Mouse (Mus musculus) T-cell, adult 2 months (primary cell): Measurements from ENCODE around the gene Akap6.
"Not testable (repeated sequence)": the region's sequence is repeated elsewhere in the genome, so short reads cannot be mapped to it uniquely, and the experiment has no call there.

ENCODE experiments used
- DNase-seq: peaks from one replicate; pipeline ENCODE4 v3.0.0; 2022; ENCODE audit warnings: low spot score

The Akap6 gene

DNA sequence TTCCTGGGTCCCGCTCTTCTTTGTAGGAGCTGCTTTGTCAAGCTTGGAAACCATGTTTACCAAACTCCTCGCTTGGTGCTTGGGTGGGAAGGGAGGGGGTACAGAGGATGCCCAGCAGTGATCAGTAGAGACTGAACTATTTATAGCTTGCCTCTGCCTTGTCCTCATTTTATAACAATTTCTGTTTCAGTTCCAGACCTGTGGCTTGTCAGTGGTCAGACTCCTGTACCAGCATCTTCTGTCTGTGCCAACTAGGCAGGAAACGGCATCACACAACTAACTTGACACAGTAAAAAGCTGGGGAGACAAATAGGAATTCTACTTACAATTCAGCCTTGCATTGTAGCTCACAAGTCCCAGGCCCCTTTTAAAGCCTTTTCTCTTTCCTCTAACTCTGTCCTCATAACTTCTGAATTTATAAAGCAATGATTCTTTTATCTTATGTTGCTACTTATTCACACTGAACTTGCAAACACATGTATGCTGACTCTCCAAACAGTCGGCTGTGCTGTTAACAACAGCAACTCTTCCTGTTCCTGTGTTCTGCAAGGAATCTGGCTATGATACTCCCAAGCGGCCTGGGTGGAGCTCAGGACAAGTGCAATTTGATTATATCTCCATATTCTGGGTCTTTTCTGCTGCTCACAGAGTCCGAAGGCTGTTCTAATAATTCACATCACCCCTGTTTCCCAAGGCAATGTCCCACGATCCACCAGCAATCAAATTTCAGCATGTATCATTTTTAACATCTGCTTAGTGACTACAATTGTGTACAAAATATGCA lies 12.9 kb downstream of the Akap6 start:
- no peak for DNase-seq

DNA sequence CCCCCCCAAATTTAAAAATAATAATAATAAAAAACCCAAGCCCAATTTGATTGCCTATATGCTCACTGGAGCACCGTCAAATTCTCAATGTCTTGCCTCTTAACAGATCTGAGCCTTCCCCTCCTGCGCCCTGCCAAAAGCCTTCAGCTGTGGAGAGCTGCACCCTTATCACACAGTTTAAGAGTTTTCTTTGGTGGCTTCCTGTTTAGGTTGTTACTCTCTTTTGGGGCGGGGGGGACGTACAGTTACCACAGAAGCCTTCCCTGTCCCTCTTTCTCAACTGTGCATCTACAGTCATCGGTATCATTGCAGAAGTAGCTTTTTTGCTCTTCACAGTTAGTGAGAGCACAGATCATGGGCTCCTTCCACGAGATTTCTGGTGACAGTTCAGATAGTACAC lies 19.2 kb downstream of the Akap6 start:
- DNase-seq = no peak

DNA sequence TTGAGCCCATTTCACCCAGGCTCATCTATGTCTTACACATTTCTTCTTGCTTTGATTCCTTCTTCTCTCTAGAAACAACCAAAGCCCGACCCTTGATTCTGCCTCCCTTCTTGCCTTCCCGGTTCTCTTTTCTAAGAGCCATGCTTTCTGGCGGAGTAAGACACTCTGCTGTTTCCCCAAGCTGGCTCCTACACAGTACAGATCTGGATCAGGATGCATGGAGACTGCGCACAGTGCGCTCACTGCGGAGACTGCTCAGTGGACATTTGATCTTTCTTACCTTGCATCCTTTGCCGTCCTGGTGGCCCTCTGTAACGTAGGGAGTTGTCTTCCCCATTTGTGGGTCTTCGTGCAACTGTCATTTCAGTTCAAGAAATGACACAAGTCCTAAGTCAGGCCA lies 20.0 kb downstream of the Akap6 start:
- no peak for DNase-seq

DNA sequence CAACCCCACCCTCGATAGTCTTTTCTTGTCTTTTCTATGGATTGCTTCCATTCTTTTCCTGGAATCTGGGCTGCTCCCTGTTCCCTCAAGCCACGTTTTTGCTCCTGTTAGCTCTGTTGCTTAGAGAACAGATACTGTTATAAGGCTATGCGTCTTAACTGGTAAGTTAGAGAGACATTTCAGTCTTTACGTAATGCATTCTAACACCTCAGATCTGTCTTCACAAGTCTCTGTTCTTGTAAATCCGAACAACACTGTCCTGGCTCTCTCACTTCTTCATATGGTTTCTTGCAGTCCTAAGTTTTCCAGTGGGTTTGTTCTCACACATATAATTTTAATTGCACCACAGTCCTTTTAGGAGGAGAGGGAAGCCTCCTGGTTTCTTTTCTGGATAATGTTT lies 20.5 kb downstream of the Akap6 start:
- DNase-seq = no peak

DNA sequence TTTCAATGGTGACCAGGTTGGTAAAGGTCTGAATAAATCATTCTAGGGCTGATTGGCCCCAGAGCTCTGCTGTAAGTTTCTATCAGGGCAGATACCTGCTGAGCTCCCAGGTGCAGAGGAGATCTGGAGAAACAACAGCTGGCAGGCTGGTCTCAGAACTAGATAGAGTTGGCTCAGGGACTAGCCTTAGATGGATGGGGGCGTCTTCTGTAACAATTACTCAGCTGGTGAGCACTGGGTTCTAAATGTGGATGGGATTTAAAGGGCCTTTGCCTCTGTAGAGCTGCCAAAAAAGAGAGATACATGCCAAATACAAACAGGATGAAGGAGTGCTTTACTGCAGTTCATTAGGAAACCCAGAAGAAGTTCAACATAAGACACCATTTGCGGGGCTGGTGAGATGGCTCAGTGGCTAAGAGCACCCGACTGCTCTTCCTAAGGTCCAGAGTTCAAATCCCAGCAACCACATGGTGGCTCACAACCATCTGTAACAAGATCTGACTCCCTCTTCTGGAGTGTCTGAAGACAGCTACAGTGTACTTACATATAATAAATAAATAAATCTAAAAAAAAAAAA lies 24.9 kb downstream of the Akap6 start:
- not testable (repeated sequence) for DNase-seq

DNA sequence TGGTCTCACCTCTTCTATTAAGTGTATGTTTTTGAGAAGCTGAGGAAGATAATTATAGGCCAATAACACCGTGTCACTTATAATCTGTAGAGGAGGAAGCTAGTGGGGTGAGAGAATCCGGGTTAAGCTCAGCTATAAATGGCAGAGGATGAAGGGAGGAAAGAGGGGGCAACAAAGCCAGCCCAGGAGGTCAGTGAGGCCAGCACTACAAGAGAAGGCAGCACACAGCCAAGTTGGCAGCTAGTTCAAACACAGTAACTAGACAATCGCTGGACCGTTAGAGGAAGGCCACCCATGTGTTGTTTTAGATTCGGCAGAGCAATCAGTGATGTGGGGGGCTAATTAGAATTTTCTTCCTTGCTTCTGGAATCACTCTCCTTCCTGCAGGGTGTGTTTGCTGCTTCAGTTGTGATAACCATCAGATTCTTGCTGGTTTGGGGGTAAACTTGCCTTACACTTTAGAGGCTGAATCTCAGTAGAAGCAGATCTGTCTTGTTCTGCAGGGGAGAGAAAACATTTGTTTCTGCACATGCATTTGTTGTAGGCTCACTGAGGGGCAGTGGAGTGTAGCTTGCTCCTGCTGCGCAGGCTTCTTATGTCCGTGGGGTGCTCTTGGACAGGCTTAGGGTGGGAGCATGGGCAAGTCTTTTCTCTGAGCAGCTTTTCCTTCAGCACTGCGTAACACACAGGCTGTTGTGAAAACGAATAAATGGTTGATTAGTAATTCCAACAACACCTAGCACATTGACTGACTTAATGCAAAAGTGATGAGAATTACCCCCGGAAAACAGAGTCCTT lies 27.4 kb downstream of the Akap6 start:
- no peak for DNase-seq

DNA sequence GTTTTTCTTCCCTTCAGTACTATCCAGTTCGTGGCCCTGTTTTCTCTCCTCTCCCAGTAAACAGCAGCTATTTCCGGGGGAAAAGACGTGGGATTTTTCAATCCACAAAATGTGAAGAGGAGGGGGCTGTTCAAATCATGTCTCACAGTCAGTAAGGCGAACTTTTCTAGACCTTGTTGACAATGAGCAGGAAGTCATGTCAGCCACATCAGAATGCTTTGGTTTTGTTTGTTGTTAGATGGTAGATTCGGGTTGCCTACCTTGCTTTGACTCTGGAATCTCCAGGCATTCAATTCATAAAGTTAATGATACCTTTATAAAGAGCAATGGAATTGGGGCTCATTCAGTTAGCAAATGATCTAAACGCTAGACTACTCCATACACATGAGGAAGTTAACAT lies 30.2 kb downstream of the Akap6 start:
- peak; percentile 22 for DNase-seq

DNA sequence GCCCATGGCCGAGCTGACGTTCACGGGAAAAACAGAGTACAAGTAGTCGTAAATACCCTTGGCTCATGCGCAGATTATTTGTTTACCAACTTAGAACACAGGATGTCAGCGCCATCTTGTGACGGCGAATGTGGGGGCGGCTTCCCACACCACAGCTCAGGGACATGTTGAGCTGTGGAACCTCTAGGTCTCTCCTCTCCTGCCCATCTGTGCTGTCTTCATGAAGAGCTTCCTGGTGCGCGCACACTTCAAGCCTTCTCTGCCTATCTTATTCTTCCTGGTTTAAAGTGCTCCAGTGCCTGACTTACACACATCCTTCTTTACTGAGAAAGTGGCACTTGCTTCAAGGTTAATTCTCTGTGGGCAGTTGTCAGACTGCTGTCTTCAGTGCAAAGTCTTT lies 36.0 kb downstream of the Akap6 start:
- DNase-seq = peak; percentile 12

DNA sequence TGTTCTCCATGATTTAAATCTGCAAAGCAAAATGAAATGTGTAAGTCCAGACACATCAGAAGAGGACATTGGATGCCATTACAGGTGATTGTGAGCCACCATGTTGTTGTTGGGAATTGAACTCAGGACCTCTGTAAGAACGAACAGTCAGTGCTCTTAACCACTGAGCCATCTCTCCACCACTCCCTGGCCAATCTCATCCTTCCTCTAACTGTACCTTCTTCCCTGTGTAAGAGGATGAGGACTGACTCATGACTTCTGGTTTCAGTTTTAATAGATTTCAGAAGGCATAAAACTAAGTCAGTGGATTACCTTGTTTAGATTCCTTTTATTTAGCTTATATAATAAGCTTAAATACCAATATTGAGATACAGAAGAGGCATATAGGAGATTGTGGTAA lies 38.0 kb downstream of the Akap6 start:
- DNase-seq = no peak

DNA sequence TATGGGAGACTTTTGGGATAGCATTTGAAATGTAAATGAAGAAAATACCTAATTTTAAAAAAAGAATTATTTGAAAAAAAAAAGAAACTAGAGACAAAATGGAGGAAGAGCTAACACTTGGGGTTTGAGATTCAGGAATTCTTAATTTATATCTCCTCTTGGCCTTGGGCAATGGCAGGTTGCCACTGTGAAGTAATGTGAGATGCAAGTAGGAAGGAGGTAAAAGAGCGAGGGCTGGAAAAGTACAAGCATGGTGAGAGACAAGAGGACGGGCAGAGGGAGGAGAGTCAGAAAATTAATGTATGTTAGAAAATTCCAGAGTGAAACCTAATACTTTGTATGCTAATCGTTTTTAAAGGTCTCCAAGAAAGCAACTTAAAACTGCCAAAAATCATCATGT lies 40.1 kb downstream of the Akap6 start:
- DNase-seq = no peak

DNA sequence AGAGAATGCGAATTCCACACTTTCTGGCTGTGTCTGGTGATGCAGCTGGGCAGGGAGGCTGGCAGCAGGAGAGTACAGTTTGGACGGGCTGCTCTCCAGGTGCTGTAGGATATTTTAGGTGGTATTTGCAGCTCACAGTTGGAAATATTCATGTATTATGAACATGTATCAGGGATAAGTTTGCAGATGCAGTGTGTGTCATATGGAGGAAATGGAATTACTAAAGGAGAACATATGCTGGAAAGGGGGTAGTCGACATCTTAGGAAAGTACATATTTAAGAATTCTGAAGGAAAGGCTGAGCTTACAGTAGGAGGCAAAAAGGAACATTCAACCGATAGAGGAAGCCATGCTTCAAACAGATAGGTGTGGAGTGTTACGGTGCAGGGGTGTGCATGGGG lies 42.6 kb downstream of the Akap6 start:
- DNase-seq = no peak

DNA sequence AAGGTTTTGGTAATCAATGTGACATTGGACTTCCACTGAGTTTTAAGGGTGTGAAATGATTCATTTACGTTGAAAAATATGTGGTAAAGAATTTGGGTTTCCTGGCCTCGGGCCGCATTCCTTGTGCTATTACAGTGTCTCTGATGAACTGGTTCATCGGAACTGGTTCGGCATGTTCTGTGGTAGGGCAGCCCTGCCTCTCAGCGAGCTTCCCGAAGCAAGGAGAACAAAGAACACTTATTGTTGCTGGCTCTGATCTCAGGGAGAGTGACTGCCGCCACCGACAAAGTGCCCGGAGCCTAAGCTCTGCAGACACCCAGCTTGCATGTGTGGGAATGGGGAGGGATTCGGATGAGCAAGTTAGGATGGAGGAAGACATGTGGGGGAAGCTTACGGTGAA lies 50.8 kb downstream of the Akap6 start:
- no peak for DNase-seq

DNA sequence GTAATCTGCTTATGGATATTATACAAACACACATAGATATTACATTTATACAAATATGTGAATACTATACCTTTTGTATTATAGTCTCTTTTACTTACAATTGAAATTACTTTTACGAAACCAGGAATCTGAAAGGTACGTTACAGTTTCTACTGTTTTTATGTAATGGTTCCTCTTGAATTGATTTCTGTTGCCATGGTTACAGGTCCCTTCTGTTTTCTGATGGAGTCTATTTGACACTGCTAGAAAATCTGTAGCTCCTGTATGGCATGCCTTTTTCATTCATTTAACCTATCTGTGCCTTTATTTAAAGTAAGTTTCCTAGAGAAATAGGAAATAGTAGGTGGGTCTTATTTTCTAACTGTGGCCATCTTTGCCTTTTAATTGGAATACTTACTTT lies 56.5 kb downstream of the Akap6 start:
- DNase-seq = no peak

DNA sequence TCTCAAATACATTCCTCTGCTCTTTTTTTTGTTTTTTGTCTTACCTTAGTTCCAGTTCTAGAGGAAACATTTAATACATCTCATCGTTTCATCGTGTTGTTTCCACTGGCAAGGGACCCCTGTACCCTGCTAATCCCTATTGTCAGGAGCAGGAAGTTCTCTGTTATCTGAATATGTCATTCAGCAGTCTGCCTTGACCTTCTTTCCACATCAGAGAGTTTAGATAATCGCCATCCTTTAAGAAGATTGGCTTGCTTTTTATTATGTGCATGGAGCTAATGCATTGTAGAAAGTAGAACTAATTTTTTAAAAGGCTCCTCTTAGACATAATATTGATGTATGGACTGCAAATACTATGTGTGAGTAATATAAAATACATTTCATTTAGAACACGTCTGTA lies 58.7 kb downstream of the Akap6 start:
- DNase-seq = no peak

DNA sequence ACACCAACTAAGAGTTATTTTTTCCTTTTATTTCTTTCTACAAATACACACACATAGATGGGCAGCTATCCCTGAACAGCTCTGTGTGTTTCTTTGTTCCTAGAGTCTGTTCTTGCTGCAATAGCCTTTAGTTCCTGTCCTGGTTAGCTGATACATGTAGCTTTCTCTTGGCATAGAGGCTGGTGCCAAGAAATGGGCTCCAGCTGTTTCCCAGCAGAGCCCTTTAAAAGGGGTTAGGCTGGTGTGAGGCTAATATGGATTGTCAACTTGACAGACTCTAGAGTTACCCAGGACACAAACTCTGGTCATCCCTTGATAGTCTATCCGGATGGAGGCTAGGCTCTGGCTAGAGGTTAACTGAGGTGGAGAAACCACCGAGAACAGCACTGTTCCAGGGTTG lies 64.9 kb downstream of the Akap6 start:
- DNase-seq = no peak

DNA sequence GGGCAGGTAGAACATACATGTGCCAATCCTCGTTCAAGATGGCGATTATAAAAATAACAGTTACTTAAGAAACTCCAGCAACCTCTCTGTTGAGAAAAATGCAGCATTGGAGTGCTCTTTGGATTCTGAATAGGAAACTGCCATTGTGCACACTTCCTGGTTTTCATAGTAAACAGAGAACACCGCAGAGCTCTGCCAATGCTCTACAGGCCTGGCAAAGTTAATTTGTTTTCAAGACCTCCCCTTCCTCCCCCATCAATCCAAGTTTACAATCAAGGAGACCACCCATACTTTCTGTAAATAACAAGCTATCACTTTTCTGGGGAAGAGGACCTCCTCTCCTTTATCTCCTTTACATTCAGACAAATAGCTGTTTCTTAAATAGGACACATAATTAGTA lies 65.6 kb downstream of the Akap6 start:
- no peak for DNase-seq

DNA sequence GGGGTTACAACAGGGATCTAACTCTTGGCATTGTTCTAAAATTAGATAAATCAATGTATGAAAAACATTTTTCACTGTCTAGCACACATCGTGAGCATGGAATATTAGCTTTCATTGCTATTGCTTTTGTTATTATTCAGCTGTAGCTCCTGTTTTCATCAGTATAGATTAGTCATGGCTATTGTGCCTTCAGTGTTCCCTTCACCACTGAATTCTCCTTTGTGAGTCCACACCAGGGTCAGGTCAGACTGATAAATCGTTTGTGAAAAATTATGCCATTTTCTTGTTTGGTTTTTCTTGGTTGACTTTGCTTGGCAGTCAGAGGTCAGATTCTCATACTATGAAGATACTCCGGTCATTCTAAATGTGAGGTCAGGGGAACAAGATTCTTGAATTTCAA lies 70.4 kb downstream of the Akap6 start:
- DNase-seq = no peak

DNA sequence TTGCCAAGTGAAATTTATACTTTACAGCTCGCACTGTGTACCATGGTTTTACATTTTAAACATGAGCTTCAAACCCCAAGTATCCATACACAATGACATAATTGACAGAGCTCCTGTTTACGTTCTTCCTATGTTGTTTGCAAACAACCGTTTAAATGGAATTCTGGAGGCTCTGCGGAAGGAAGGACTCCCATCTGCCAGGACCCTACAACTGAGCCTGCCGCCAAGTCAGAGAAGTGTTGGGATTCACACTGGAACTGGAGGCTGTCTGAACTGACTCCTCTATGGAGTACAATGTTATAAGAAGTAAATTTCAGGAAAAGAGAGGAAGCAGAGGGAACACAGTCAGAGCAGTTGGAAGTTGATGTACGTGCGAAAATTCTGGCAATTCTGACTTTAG lies 72.7 kb downstream of the Akap6 start:
- DNase-seq = no peak

DNA sequence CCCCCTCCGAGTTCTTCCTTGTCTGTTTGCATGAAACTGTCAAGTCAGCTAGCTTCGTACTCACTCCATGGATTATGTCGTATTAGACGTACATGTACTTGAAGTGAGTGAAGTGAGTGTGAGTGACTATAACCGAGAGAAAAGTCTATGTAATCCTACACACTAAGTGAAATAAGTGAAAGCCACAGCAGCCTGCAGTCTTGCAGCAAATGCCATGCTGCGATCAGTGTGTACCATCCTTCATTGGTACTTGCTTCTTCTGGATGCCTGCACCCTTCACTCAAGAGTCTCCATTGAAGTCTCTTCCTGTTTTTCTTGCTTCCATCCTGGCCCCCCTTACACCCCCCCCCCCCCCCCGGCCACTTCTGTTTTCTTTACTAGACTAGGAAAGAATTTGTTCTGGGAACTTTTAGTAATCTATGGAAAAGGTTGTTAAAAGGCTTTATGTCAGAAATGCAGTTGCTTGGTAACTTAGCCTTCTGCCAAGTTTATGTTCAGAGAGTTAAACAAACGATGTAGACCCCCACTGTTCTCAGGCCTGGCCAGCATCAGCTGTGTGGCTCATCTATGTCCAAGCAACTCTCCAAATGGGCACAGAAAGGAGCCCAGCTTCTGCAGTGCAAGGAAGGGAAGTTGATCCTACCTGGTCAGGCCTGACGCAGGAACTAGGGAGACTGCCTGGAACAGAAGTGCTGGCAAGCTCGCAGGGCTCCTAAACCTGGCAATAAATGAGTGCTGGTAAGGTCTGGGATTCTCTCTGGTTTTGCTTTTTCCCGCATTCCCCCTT lies 73.5 kb downstream of the Akap6 start:
- no peak for DNase-seq

DNA sequence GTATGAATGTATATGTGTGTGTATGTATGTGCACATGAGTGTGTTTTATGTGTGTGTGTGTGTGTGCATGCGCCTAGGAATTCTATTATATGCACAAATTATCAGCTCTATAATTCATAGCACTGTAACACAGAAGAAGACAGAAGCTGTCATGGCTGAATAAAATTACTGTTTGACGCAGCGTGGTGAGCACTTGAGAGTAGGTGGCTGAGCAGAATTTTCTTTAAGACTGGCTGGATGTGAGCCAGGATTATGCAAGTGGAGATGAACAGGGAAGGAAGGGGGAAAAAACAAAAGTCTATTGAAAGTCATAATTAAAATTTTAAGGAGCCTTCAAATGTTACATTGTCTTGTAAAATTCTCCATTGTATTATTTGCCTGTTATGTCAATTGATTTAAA lies 74.7 kb downstream of the Akap6 start:
- no peak for DNase-seq

DNA sequence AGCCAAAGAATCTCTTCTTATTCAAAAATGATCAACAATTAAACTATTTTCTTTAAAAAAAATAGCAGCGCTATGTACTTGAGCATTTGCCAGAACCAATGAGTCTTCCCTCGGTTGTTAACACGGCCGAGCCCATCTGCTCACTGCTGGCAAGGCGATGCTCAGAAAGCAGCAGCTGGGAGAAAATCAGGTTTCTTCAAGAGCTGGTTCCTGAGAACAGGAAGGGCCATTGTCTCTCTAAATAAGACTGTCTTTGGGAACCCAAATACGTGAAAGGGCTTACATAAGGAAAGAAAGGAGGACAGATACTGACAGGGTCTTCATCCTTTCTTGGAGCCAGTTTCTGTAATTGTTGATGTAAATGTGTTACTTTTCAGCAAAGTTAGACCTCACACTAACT lies 75.2 kb downstream of the Akap6 start:
- DNase-seq = no peak

DNA sequence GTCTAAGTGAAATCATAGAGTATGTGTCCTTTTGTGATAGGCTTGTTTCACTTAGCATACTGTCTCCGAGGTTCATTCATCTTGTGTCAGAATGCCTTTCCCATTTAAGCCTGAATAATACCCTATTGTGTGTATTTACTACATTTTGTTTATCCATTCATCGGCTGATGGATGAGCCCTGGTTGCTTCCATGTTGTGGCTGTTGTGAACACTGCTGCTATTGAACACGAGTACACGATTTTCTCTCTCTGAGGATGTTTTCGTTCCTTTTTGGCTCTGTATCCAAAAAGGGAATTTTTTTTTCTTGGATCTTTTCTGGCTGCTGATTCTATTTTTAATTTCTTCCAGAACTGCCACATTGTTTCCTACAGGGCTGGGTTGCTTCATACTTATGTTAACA lies 81.0 kb downstream of the Akap6 start:
- DNase-seq = no peak

DNA sequence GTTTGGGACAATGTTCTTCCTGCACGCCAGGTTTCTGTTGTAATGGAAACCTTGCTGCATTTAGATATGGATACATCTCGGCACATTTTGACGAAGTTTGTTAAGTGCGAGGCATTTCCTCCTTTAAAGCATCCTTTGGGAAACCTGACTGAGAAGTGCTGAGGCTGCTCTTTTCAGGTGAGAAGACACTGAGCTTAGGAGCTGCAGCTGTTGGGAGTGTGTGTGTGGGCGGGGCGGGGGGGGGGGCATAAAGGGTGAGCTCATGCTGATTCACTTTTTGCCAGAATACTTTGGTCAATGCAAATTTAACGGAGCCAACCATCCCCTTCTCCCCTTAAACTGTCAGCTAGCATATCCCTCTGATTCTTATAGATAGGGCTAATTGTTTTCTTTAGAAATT lies 81.9 kb downstream of the Akap6 start:
- DNase-seq = no peak
